Mouse (Mus musculus): Measurements from ENCODE around the gene Slc30a3.

Gene Slc30a3

GRCm38 (mm10) chr5:31108000-31108490, at the start of gene Slc30a3:
Gene Slc30a3 (minus strand): TSS chr5:31108237.
- in situ Hi-C loops (cut with MboI), result no loop called here

- in situ Hi-C loops (cut with MboI), result no loop called here
Measured at GRCm38 (mm10) chr5:31154152-31154553, 46.1 kb upstream of the Slc30a3 start, which contains the start of gene Mpv17. Gene Mpv17 (minus strand): TSS chr5:31154251.

GRCm38 (mm10) chr5:31153516-31154151, 45.6 kb upstream of the Slc30a3 start:
- in situ Hi-C loops (cut with MboI), result no loop called here

- in situ Hi-C loops (cut with MboI), result no loop called here
Measured at GRCm38 (mm10) chr5:31151746-31152145, 43.7 kb upstream of the Slc30a3 start.

- in situ Hi-C loops (cut with MboI), result no loop called here
Measured at GRCm38 (mm10) chr5:31149781-31150180, 41.7 kb upstream of the Slc30a3 start.

- in situ Hi-C loops (cut with MboI), result no loop called here
Measured at GRCm38 (mm10) chr5:31138968-31139425, 31.0 kb upstream of the Slc30a3 start.

GRCm38 (mm10) chr5:31138241-31138967, 30.4 kb upstream of the Slc30a3 start, which contains the start of gene Ucn:
Gene Ucn (minus strand): TSS chr5:31138829.
- in situ Hi-C loops (cut with MboI), result no loop called here

- in situ Hi-C loops (cut with MboI), result no loop called here
Measured at GRCm38 (mm10) chr5:31137658-31138057, 29.6 kb upstream of the Slc30a3 start.

- in situ Hi-C loops (cut with MboI), result no loop called here
Measured at GRCm38 (mm10) chr5:31136730-31137424, 28.8 kb upstream of the Slc30a3 start.

- in situ Hi-C loops (cut with MboI), result no loop called here
Measured at GRCm38 (mm10) chr5:31126050-31126449, 18.0 kb upstream of the Slc30a3 start.

- in situ Hi-C loops (cut with MboI), result no loop called here
Measured at GRCm38 (mm10) chr5:31123481-31123880, 15.4 kb upstream of the Slc30a3 start.

GRCm38 (mm10) chr5:31121111-31121510, 13.1 kb upstream of the Slc30a3 start:
- in situ Hi-C loops (cut with MboI), result no loop called here

GRCm38 (mm10) chr5:31116912-31117311, 8.9 kb upstream of the Slc30a3 start:
- in situ Hi-C loops (cut with MboI), result no loop called here

GRCm38 (mm10) chr5:31116354-31116753, 8.3 kb upstream of the Slc30a3 start, which contains the start of gene Trim54:
Gene Trim54 (plus strand): TSS chr5:31116712.
- in situ Hi-C loops (cut with MboI), result no loop called here

- in situ Hi-C loops (cut with MboI), result no loop called here
Measured at GRCm38 (mm10) chr5:31110781-31111180, 2.7 kb upstream of the Slc30a3 start.

- in situ Hi-C loops (cut with MboI), result no loop called here
Measured at GRCm38 (mm10) chr5:31105814-31106335, 2.2 kb downstream of the Slc30a3 start, which contains the start of gene Dnajc5g. Gene Dnajc5g (plus strand): TSS chr5:31106285.

- in situ Hi-C loops (cut with MboI), result no loop called here
Measured at GRCm38 (mm10) chr5:31095711-31096480, 12.1 kb downstream of the Slc30a3 start.

GRCm38 (mm10) chr5:31094799-31095691, 13.0 kb downstream of the Slc30a3 start:
- in situ Hi-C loops (cut with MboI), result no loop called here

GRCm38 (mm10) chr5:31094100-31094798, 13.8 kb downstream of the Slc30a3 start:
- in situ Hi-C loops (cut with MboI), result no loop called here

Data from mature B cell (primary cell).